Mouse (Mus musculus): ENCODE data around the gene Tmem86b. TPM values are rescaled to one million over a fixed set of nuclear protein-coding genes. Genes with fewer than 3 reads are reported as not detected.

Tmem86b gene
- polyA plus RNA-seq, 1 experiment from 2014 or later, result 1.2 TPM

Small RNA genes lying within 50 kb of the gene (microRNA-seq; reads per million reads assigned to microRNA genes)
- not detected for gene Gm23577

Other genes starting within 250 kb of the Tmem86b start
- gene Gp6, start 233.7 kb downstream of the Tmem86b start, polyA plus RNA-seq (2014; fragmentation: Nextera tagmentation; extraction: Ambion mirVana), result 0.22 and 0.34 TPM in 2 replicates
- gene Rdh13, start 185.8 kb downstream of the Tmem86b start, polyA plus RNA-seq (2014; fragmentation: Nextera tagmentation; extraction: Ambion mirVana), result 29.5 and 30.7 TPM in 2 replicates
- gene Eps8l1, start 170.7 kb downstream of the Tmem86b start, polyA plus RNA-seq (2014; fragmentation: Nextera tagmentation; extraction: Ambion mirVana), result 2.1 and 4.7 TPM in 2 replicates
- gene Ppp1r12c, start 129.7 kb downstream of the Tmem86b start, polyA plus RNA-seq (2014; fragmentation: Nextera tagmentation; extraction: Ambion mirVana), result 41.7 and 47.7 TPM in 2 replicates
- gene Tnnt1, start 115.0 kb downstream of the Tmem86b start, polyA plus RNA-seq (2014; fragmentation: Nextera tagmentation; extraction: Ambion mirVana), result 479 and 551 TPM in 2 replicates
- 2,958 and 3,056 TPM in 2 replicates for gene Tnni3, start 107.2 kb downstream of the Tmem86b start, polyA plus RNA-seq (2014; fragmentation: Nextera tagmentation; extraction: Ambion mirVana)
- gene Dnaaf3, start 99.0 kb downstream of the Tmem86b start, polyA plus RNA-seq (2014; fragmentation: Nextera tagmentation; extraction: Ambion mirVana), result 0.15 and 0.51 TPM in 2 replicates
- gene Syt5, start 83.9 kb downstream of the Tmem86b start, polyA plus RNA-seq (2014; fragmentation: Nextera tagmentation; extraction: Ambion mirVana), result 0.55 and 0.78 TPM in 2 replicates
- not detected in 2 replicates for gene Ptprh, start 27.4 kb downstream of the Tmem86b start, polyA plus RNA-seq (2014; fragmentation: Nextera tagmentation; extraction: Ambion mirVana)
- 7.1 and 8.1 TPM in 2 replicates for gene Ppp6r1, start 27.6 kb upstream of the Tmem86b start, polyA plus RNA-seq (2014; fragmentation: Nextera tagmentation; extraction: Ambion mirVana)
- 65.4 TPM in 2 replicates for gene Hspbp1, start 53.6 kb upstream of the Tmem86b start, polyA plus RNA-seq (2014; fragmentation: Nextera tagmentation; extraction: Ambion mirVana)
- gene Brsk1, start 59.2 kb upstream of the Tmem86b start, polyA plus RNA-seq (2014; fragmentation: Nextera tagmentation; extraction: Ambion mirVana), result 1.3 and 1.4 TPM in 2 replicates
- 0.08 TPM in 1 of 2 replicates, not detected in the other for gene Tmem150b, start 93.8 kb upstream of the Tmem86b start, polyA plus RNA-seq (2014; fragmentation: Nextera tagmentation; extraction: Ambion mirVana)
- 47.5 and 47.6 TPM in 2 replicates for gene Kmt5c, start 108.7 kb upstream of the Tmem86b start, polyA plus RNA-seq (2014; fragmentation: Nextera tagmentation; extraction: Ambion mirVana)
- 30.4 and 30.6 TPM in 2 replicates for gene Cox6b2, start 121.7 kb upstream of the Tmem86b start, polyA plus RNA-seq (2014; fragmentation: Nextera tagmentation; extraction: Ambion mirVana)
- gene Fam71e2, start 139.9 kb upstream of the Tmem86b start, polyA plus RNA-seq (2014; fragmentation: Nextera tagmentation; extraction: Ambion mirVana), result not detected in 2 replicates
- gene Il11, start 151.4 kb upstream of the Tmem86b start, polyA plus RNA-seq (2014; fragmentation: Nextera tagmentation; extraction: Ambion mirVana), result not detected in 2 replicates
- not detected in 2 replicates for gene Tmem190, start 151.5 kb upstream of the Tmem86b start, polyA plus RNA-seq (2014; fragmentation: Nextera tagmentation; extraction: Ambion mirVana)
- 3.0 and 3.7 TPM in 2 replicates for gene Tmem238, start 158.2 kb upstream of the Tmem86b start, polyA plus RNA-seq (2014; fragmentation: Nextera tagmentation; extraction: Ambion mirVana)
- 179 and 188 TPM in 2 replicates for gene Rpl28, start 161.5 kb upstream of the Tmem86b start, polyA plus RNA-seq (2014; fragmentation: Nextera tagmentation; extraction: Ambion mirVana)
- 237 and 408 TPM in 2 replicates for gene Ube2s, start 181.2 kb upstream of the Tmem86b start, polyA plus RNA-seq (2014; fragmentation: Nextera tagmentation; extraction: Ambion mirVana)
- gene Shisa7, start 213.3 kb upstream of the Tmem86b start, polyA plus RNA-seq (2014; fragmentation: Nextera tagmentation; extraction: Ambion mirVana), result 0.05 TPM in 1 of 2 replicates, not detected in the other
- 4.2 and 4.3 TPM in 2 replicates for gene Isoc2b, start 238.8 kb upstream of the Tmem86b start, polyA plus RNA-seq (2014; fragmentation: Nextera tagmentation; extraction: Ambion mirVana)
- gene Isoc2a, start 245.7 kb upstream of the Tmem86b start, polyA plus RNA-seq (2014; fragmentation: Nextera tagmentation; extraction: Ambion mirVana), result 1.1 and 1.5 TPM in 2 replicates

All from heart, embryonic 14.5 days (tissue).